Mouse (Mus musculus): ENCODE results near the gene Kcna10. TPM values are rescaled to one million over a fixed set of nuclear protein-coding genes. Genes with fewer than 3 reads are reported as not detected.

Gene Kcna10
- polyA plus RNA-seq, 1 experiment, result not detected

DNA sequence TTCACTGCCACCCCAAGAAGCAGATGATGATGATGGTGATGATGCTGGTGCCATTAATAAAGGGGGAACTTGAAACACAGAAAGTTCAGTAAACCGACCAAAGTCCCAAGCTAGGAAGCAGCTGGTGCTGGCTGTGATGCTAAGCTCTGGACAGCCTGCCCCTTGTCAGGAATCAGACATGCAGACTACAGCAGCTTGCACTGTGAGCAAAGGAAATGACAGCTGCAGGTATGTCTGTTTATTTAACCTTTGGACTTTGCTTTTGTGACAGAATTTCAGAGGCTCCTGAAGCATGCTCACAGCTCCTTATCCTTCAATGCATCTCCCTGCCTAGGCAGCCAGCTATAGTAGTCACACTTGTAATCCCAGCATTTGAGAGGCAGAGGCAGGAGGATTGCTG, 47.7 kb downstream of the Kcna10 start, which contains the start of gene A630076J17Rik:
Gene A630076J17Rik, plus strand, starts transcription at position 88 of the 400 bp plus-strand sequence.
- no peak within 1 kb of the TSS for H3K27ac ChIP-seq (ENCODE audit: insufficient read depth, low read length)
- no peaks in the 10 kb centered on the region for H3K4me1 ChIP-seq (ENCODE audit: control insufficient read depth, insufficient read depth, low read length)
- H3K9me3 ChIP-seq (replicated peaks; ENCODE audit: control insufficient read depth, insufficient read depth, low read length, poor library complexity, severe bottlenecking), result no peaks in the 10 kb centered on the region
- H3K9ac ChIP-seq (ENCODE audit: low read depth, poor library complexity, severe bottlenecking), result no peak within 1 kb of the TSS
- no peaks in the 10 kb centered on the region for H3K27me3 ChIP-seq (ENCODE audit: control insufficient read depth, insufficient read depth, low read length, poor library complexity, severe bottlenecking)
- H3K36me3 ChIP-seq (ENCODE audit: control insufficient read depth, insufficient read depth, low read length, poor library complexity, severe bottlenecking), result no peaks in the 10 kb centered on the region
- no peak for TF ChIP-seq EP300 (IDR thresholded peaks at IDR 0.05; ENCODE audit: insufficient read depth, low read depth, low read length)
- no peak for TF ChIP-seq CTCF (IDR thresholded peaks at IDR 0.05; ENCODE audit: low read depth, low read length)
- no peak for TF ChIP-seq POLR2A (IDR thresholded peaks at IDR 0.05; ENCODE audit: insufficient read depth, low read length)
- no peak within 1 kb of the TSS for H3K4me3 ChIP-seq (ENCODE audit: low read depth, low read length)

DNA sequence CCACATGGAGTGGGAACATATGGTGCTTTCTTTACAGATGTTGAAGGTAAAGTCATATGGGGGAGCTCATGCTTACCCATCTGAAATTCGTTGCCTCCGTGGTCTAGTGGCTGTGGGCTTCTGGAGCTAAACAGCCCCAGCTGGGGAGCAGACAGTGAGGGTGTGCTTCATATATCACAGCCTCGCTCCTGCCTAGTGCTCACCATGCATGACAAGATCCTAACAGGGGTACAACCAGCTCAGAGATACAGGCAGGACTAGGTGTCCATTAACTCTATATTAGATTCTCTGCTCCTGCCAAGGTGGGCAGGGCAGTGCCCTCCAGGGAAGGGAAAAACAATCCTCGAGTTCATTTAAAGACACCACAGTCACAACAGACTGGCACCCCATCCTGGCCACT, 48.3 kb downstream of the Kcna10 start:
- TF ChIP-seq POLR2A (IDR thresholded peaks at IDR 0.05; ENCODE audit: insufficient read depth, low read length) (no peak), EP300 (IDR thresholded peaks at IDR 0.05; ENCODE audit: insufficient read depth, low read depth, low read length) (no peak), CTCF (IDR thresholded peaks at IDR 0.05; ENCODE audit: low read depth, low read length) (no peak)
- Histone ChIP-seq H3K9me3 (replicated peaks; ENCODE audit: control insufficient read depth, insufficient read depth, low read length, poor library complexity, severe bottlenecking) (no peaks in the 10 kb centered on the region), H3K27ac (ENCODE audit: insufficient read depth, low read length) (no peak overlapping the region)

DNA sequence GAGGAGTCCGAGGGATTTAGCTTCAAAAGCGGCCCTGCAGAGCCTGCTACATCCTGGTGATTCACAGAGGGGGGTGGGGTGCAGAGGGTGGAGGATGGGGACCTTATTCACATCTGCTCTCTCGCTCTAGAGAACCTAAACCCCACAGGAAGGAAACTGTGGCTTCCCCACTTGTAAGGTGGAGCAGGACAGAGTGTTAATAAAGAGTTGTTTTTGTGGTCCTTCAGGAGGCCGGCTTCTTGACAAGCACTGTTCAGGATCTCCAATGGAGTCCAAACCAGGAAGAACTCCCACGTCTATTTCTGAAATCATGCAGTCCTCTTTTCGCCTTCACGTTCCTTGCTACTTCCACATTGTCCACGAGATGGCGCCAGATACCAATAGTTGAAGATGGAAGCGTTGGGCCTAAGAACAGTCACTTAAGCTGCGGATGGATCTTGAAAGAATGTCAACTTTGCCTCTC, 50.5 kb downstream of the Kcna10 start:
- H3K27me3 ChIP-seq (ENCODE audit: control insufficient read depth, insufficient read depth, low read length, poor library complexity, severe bottlenecking), result no peaks in the 10 kb centered on the region
- no peak overlapping the region for H3K4me3 ChIP-seq (ENCODE audit: low read depth, low read length)
- no peaks in the 10 kb centered on the region for H3K36me3 ChIP-seq (ENCODE audit: control insufficient read depth, insufficient read depth, low read length, poor library complexity, severe bottlenecking)
- TF ChIP-seq EP300 (IDR thresholded peaks at IDR 0.05; ENCODE audit: insufficient read depth, low read depth, low read length) (no peak), POLR2A (IDR thresholded peaks at IDR 0.05; ENCODE audit: insufficient read depth, low read length) (no peak), CTCF (IDR thresholded peaks at IDR 0.05; ENCODE audit: low read depth, low read length) (peak; percentile 45)
- H3K9ac ChIP-seq (ENCODE audit: low read depth, poor library complexity, severe bottlenecking), result no peak overlapping the region
- no peaks in the 10 kb centered on the region for H3K4me1 ChIP-seq (ENCODE audit: control insufficient read depth, insufficient read depth, low read length)
- H3K9me3 ChIP-seq (replicated peaks; ENCODE audit: control insufficient read depth, insufficient read depth, low read length, poor library complexity, severe bottlenecking), result no peaks in the 10 kb centered on the region
- H3K27ac ChIP-seq (ENCODE audit: insufficient read depth, low read length), result no peak overlapping the region

More for the DNA sequence above, 48.3 kb downstream of the Kcna10 start:
- Histone ChIP-seq H3K4me1 (ENCODE audit: control insufficient read depth, insufficient read depth, low read length) (no peaks in the 10 kb centered on the region), H3K4me3 (ENCODE audit: low read depth, low read length) (no peak overlapping the region), H3K9ac (ENCODE audit: low read depth, poor library complexity, severe bottlenecking) (no peak overlapping the region), H3K27me3 (ENCODE audit: control insufficient read depth, insufficient read depth, low read length, poor library complexity, severe bottlenecking) (no peaks in the 10 kb centered on the region), H3K36me3 (ENCODE audit: control insufficient read depth, insufficient read depth, low read length, poor library complexity, severe bottlenecking) (no peaks in the 10 kb centered on the region)

DNA sequence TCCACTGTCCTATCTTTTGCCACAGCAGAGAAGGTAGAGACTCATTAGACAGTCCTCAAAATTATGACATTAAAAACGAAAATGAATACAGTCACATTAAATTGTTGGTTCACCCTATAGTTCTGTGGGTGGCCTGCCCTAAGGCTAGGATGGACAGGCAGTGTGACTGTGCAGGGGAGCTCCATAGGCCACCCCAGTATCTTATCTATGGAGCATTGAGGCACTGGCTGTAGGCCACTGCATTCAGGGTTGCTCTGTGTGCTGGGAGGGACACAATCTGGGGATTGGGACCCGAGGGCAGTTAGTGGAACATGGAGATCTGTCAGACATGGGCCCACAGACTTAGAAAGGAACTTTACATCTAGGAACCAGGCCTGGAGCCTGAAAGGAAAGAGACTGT, 51.1 kb downstream of the Kcna10 start:
- no peaks in the 10 kb centered on the region for H3K9me3 ChIP-seq (replicated peaks; ENCODE audit: control insufficient read depth, insufficient read depth, low read length, poor library complexity, severe bottlenecking)
- no peak for TF ChIP-seq EP300 (IDR thresholded peaks at IDR 0.05; ENCODE audit: insufficient read depth, low read depth, low read length)
- no peak for TF ChIP-seq CTCF (IDR thresholded peaks at IDR 0.05; ENCODE audit: low read depth, low read length)
- TF ChIP-seq POLR2A (IDR thresholded peaks at IDR 0.05; ENCODE audit: insufficient read depth, low read length), result no peak
- H3K4me1 ChIP-seq (ENCODE audit: control insufficient read depth, insufficient read depth, low read length), result no peaks in the 10 kb centered on the region
- no peaks in the 10 kb centered on the region for H3K36me3 ChIP-seq (ENCODE audit: control insufficient read depth, insufficient read depth, low read length, poor library complexity, severe bottlenecking)
- no peaks in the 10 kb centered on the region for H3K27me3 ChIP-seq (ENCODE audit: control insufficient read depth, insufficient read depth, low read length, poor library complexity, severe bottlenecking)
- no peak overlapping the region for H3K9ac ChIP-seq (ENCODE audit: low read depth, poor library complexity, severe bottlenecking)
- H3K27ac ChIP-seq (ENCODE audit: insufficient read depth, low read length), result no peak overlapping the region
- H3K4me3 ChIP-seq (ENCODE audit: low read depth, low read length), result no peak overlapping the region

DNA sequence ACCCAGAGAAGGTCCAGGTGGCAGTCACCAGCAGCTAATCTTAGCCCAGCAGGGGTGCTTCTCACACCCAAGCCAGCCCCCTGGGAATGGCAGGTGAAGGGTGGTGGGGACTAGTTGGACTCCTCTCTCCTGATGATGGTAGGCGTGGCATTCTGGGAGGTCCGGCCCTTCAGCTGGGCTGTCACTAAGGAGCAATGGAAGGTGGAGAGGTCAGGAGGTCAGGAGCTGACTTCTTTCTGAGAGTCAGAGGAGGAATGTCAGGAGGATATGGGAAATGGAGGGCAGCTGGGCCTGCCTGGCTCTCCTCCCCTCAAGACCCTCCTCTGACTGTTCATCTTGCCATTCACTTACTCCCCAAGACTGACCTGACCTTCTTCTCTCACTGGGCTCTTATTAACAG, 55.2 kb downstream of the Kcna10 start:
- Histone ChIP-seq H3K4me1 (ENCODE audit: control insufficient read depth, insufficient read depth, low read length) (no peaks in the 10 kb centered on the region), H3K4me3 (ENCODE audit: low read depth, low read length) (no peak overlapping the region), H3K27me3 (ENCODE audit: control insufficient read depth, insufficient read depth, low read length, poor library complexity, severe bottlenecking) (no peaks in the 10 kb centered on the region), H3K9me3 (replicated peaks; ENCODE audit: control insufficient read depth, insufficient read depth, low read length, poor library complexity, severe bottlenecking) (no peaks in the 10 kb centered on the region), H3K9ac (ENCODE audit: low read depth, poor library complexity, severe bottlenecking) (no peak overlapping the region), H3K27ac (ENCODE audit: insufficient read depth, low read length) (no peak overlapping the region), H3K36me3 (ENCODE audit: control insufficient read depth, insufficient read depth, low read length, poor library complexity, severe bottlenecking) (no peaks in the 10 kb centered on the region)
- no peak for TF ChIP-seq EP300 (IDR thresholded peaks at IDR 0.05; ENCODE audit: insufficient read depth, low read depth, low read length)
- TF ChIP-seq POLR2A (IDR thresholded peaks at IDR 0.05; ENCODE audit: insufficient read depth, low read length), result no peak
- no peak for TF ChIP-seq CTCF (IDR thresholded peaks at IDR 0.05; ENCODE audit: low read depth, low read length)

DNA sequence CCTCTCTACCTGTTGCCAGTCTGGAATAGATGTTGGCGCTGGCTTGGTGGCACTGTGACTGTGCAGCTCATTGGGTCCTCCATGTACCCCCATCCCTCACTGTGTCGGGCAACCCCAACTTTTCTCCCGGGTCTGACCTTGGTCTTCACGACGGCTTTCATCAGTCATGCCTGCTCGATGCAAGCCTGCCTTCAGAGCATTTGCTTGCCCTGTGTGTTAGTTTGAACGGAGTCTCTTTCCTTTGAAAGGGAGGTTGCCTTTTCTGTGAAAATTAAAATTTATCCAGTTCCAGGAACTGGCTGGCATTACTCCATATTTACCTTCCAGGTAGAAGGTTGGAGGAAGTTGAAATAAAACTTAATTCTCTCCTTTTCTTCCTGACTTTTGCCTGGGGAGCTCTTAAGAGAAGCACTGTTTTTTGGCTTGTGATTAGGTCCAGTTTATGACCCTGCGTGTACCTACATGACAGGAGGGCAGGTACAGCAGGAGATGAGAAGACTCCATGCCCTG, 55.7 kb downstream of the Kcna10 start:
- TF ChIP-seq EP300 (IDR thresholded peaks at IDR 0.05; ENCODE audit: insufficient read depth, low read depth, low read length) (no peak), POLR2A (IDR thresholded peaks at IDR 0.05; ENCODE audit: insufficient read depth, low read length) (no peak), CTCF (IDR thresholded peaks at IDR 0.05; ENCODE audit: low read depth, low read length) (no peak)
- H3K9me3 ChIP-seq (replicated peaks; ENCODE audit: control insufficient read depth, insufficient read depth, low read length, poor library complexity, severe bottlenecking), result no peaks in the 10 kb centered on the region
- H3K9ac ChIP-seq (ENCODE audit: low read depth, poor library complexity, severe bottlenecking), result no peak overlapping the region
- no peak overlapping the region for H3K27ac ChIP-seq (ENCODE audit: insufficient read depth, low read length)
- H3K4me3 ChIP-seq (ENCODE audit: low read depth, low read length), result no peak overlapping the region
- no peaks in the 10 kb centered on the region for H3K36me3 ChIP-seq (ENCODE audit: control insufficient read depth, insufficient read depth, low read length, poor library complexity, severe bottlenecking)
- H3K27me3 ChIP-seq (ENCODE audit: control insufficient read depth, insufficient read depth, low read length, poor library complexity, severe bottlenecking), result no peaks in the 10 kb centered on the region
- H3K4me1 ChIP-seq (ENCODE audit: control insufficient read depth, insufficient read depth, low read length), result no peaks in the 10 kb centered on the region

Measured in ES-Bruce4 (cell line).